Mouse (Mus musculus) limb, embryonic 15.5 days (tissue): Measurements from ENCODE around the gene Hephl1. TPM values are rescaled to one million over a fixed set of nuclear protein-coding genes. Genes with fewer than 3 reads are reported as not detected.

Source experiments
- ATAC-seq: fragments of 200-750 bp; cut with Nextera tagmentation; 2 replicates; pipeline ENCODE4 v1.8.0; 2017; ENCODE audit warnings: low read depth, moderate TSS enrichment; ENCODE audit not compliant: insufficient number of reproducible peaks, low FRiP score, low TSS enrichment
- H3K27ac ChIP-seq: fragments of 300-500 bp; sonication (generic); 2 replicates; pipeline ENCODE4 v1.5.1; 2015; ENCODE audit warnings: moderate library complexity, mild to moderate bottlenecking, inconsistent platforms
- H3K27me3 ChIP-seq: fragments of 300-500 bp; sonication (generic); 2 replicates; pipeline ENCODE4 v1.6.1; 2015; ENCODE audit warnings: inconsistent platforms
- H3K36me3 ChIP-seq: fragments of 300-500 bp; sonication (generic); 2 replicates; pipeline ENCODE4 v1.6.1; 2015; ENCODE audit warnings: inconsistent platforms
- H3K4me1 ChIP-seq: fragments of 300-500 bp; sonication (generic); 2 replicates; pipeline ENCODE4 v1.6.1; 2015; ENCODE audit warnings: inconsistent platforms
- H3K4me2 ChIP-seq: fragments of 300-500 bp; sonication (generic); 2 replicates; pipeline ENCODE4 v1.6.1; 2015; ENCODE audit warnings: mild to moderate bottlenecking, inconsistent platforms
- H3K4me3 ChIP-seq: fragments of 300-500 bp; sonication (generic); 2 replicates; pipeline ENCODE4 v1.5.1; 2015; ENCODE audit warnings: mild to moderate bottlenecking, inconsistent platforms
- H3K9ac ChIP-seq: fragments of 300-500 bp; sonication (generic); 2 replicates; pipeline ENCODE4 v1.6.1; 2015; ENCODE audit warnings: inconsistent platforms
- H3K9me3 ChIP-seq: fragments of 300-500 bp; sonication (generic); 2 replicates; pipeline ENCODE4 v1.6.1; 2016; ENCODE audit warnings: inconsistent platforms
- WGBS: fragments of 180-500 bp; shearing (Covaris S2); methylation state at CpG from one replicate; pipeline ENCODE4 v1.1.7; 2015; 5-methylcytosine and 5-hydroxymethylcytosine counted together
- polyA plus RNA-seq: library from polyadenylated mRNA; unstranded; fragments of >200 nt; fragmentation: Nextera tagmentation; extraction: Ambion mirVana; gene quantifications from 2 replicates; pipeline ENCODE4 v1.2.1, GENCODE M21; 2015

The Hephl1 gene
- polyA plus RNA-seq = 0.17 and 0.36 TPM in 2 replicates

DNA sequence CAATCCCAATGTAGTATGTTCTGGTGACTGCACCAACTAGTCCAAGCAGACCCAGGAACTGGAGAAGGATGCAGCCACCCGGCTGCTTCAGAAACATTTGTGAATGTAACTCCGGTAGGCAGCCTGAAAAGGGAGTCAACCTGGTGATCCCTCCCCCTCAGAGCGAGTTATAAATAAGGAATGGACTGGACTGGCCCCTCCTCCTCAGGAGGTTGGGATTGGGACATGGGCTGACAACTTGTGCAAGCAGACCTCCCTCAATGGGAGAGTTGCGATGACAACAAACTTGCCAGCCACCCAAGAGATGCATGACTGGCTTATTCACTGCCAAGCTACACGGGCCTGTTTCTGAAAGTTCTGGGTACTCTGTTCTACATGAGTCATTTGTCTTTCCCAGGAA lies at the start of gene Hephl1:
Hephl1 (minus strand) TSS at position 101 of the 400 bp plus-strand sequence.
- Histone ChIP-seq H3K9ac (no peak within 1 kb of the TSS), H3K36me3 (no peaks in the 10 kb centered on the region), H3K27ac (no peak within 1 kb of the TSS), H3K4me2 (no peak within 1 kb of the TSS), H3K4me3 (no peak within 1 kb of the TSS), H3K4me1 (no peaks in the 10 kb centered on the region), H3K9me3 (no peaks in the 10 kb centered on the region), H3K27me3 (no peaks in the 10 kb centered on the region)
- WGBS = 86% methylated on average over 5 of the region's 5 CpGs
- no peak for ATAC-seq

DNA sequence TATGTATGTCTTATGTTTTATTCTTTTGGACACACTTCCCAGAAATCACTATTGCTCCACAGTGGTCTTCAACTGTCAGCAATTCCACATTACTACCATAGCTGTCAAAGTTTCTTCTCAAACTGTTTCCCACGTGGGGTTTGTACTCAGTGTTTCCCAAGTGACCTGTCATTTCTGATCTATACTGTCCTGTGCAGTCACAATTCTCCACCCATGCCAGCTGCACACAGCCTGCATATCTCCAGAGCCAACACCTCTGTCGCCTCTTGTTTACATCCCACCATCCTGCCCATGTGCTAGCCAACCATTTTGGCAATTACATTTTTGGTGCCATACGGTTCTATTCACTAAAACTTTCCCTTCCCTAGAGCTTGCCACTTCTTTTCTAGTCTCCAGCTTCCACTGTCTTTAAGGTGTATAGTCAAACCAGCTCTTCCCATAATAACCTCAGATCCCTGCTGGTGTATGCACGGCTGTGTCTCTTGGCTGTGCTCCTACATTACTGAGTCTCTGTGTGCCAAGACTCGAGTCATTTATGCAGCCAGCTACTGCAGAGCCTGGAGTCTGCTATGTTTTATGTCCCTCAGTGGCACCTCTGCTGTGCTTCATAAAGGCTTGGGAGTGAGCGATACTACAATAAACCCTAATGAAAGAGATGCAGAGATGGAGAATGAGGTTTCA lies 37.5 kb upstream of the Hephl1 start:
- H3K36me3 ChIP-seq = no peaks in the 10 kb centered on the region
- H3K9ac ChIP-seq = no peak overlapping the region
- no peak overlapping the region for H3K4me2 ChIP-seq
- ATAC-seq = no peak
- H3K9me3 ChIP-seq = no peaks in the 10 kb centered on the region
- no peak overlapping the region for H3K27ac ChIP-seq
- 58% methylated on average over 6 of the region's 6 CpGs for WGBS
- H3K4me1 ChIP-seq = no peaks in the 10 kb centered on the region
- H3K4me3 ChIP-seq = no peak overlapping the region
- H3K27me3 ChIP-seq = no peaks in the 10 kb centered on the region

DNA sequence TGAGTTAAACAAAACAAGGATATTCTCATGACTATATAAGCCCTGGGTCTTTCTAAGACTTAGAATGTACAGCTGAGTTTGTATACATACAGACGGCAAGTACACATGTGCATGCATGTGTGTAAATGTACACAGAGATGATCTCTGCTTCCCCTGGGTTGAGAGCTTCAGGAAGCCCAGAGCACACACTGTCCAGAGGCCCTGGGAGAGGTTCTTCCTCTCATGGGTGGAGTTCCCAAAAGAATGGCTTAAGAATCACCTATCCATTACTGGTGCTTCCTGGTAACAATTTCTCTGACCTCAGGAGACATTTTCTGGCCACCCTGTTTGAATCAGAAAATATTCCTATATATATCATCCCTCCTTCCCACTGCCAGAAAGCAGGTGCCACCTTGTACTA lies 28.6 kb upstream of the Hephl1 start:
- Histone ChIP-seq H3K4me2 (no peak overlapping the region), H3K27ac (no peak overlapping the region), H3K9me3 (no peaks in the 10 kb centered on the region), H3K4me1 (no peaks in the 10 kb centered on the region), H3K4me3 (no peak overlapping the region), H3K36me3 (no peaks in the 10 kb centered on the region), H3K9ac (no peak overlapping the region), H3K27me3 (no peaks in the 10 kb centered on the region)
- 93% methylated on average over 1 of the region's 1 CpGs for WGBS
- no peak for ATAC-seq

DNA sequence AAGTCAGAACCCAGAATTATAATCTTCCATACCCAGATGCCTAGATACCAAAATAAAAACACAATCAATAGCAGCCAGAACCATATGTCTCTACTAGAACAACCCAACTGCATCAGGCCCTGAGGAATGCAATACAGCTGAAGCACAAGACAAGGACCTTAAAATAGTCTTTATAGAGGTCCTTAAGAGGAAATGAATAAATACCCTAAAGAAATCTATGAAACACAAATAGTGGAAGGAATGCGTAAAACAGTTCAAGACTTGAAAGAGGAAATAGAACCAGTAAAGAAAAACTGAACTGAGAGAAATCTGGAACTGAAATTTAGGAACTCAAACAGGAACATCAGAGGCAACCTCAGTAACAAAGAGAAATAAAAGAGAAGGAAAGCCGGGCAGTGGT lies 14.0 kb upstream of the Hephl1 start:
- Histone ChIP-seq H3K4me1 (no peaks in the 10 kb centered on the region), H3K9ac (no peak overlapping the region), H3K9me3 (no peaks in the 10 kb centered on the region), H3K36me3 (no peaks in the 10 kb centered on the region), H3K4me3 (no peak overlapping the region), H3K27me3 (no peaks in the 10 kb centered on the region), H3K27ac (no peak overlapping the region), H3K4me2 (no peak overlapping the region)
- 91% methylated on average over 2 of the region's 2 CpGs for WGBS
- ATAC-seq = no peak

DNA sequence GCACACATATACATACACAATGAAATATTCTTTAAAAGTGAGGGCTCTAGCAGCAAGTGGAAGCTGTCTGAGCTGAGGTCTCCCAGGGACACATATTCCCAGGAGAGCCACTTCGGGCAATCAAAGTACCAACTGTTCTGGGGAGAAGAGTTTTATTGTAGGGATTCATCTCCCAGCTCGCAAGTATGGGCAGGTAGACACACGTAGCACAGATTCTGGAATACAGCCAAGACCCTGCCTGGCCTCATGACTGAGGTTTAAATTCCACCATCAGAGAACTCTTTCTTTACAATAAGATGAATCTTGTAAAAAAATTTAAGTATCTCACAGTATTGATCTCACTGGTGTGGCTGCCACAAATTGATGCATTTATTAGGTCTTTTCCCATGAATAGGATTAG lies 10.5 kb upstream of the Hephl1 start:
- H3K27me3 ChIP-seq = no peaks in the 10 kb centered on the region
- no peak overlapping the region for H3K4me2 ChIP-seq
- 48% methylated on average over 3 of the region's 3 CpGs for WGBS
- no peaks in the 10 kb centered on the region for H3K9me3 ChIP-seq
- H3K27ac ChIP-seq = no peak overlapping the region
- H3K9ac ChIP-seq = no peak overlapping the region
- H3K4me1 ChIP-seq = no peaks in the 10 kb centered on the region
- H3K36me3 ChIP-seq = no peaks in the 10 kb centered on the region
- H3K4me3 ChIP-seq = no peak overlapping the region
- ATAC-seq = no peak

DNA sequence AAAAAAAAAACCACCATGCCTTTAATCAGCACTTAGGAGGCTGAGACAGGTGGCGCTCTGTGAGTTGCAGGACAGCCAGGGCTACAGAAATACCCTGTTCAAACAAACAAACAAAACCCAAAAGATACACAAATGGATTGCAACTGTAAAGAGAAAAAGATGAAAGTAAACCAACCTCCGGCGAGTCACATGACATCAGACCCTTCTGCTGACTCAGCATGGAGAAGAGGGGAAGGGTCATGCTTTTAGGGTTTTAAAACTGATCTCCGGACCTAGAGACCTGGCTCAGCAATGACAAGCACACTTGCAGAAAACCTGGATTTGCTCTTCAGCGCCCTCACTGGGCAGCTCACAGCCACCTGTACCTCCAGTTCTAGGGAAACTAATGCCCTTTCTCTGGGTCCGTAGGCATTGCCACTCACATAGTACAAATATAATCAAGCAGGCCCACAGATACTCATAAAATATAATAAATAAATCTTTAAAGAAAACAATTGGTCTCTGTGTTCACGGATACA lies 9.0 kb upstream of the Hephl1 start:
- H3K4me1 ChIP-seq = no peaks in the 10 kb centered on the region
- no peak for ATAC-seq
- no peaks in the 10 kb centered on the region for H3K36me3 ChIP-seq
- H3K9ac ChIP-seq = no peak overlapping the region
- H3K9me3 ChIP-seq = no peaks in the 10 kb centered on the region
- no peaks in the 10 kb centered on the region for H3K27me3 ChIP-seq
- no peak overlapping the region for H3K4me3 ChIP-seq
- H3K27ac ChIP-seq = no peak overlapping the region
- H3K4me2 ChIP-seq = no peak overlapping the region
- 48% methylated on average over 7 of the region's 7 CpGs for WGBS

DNA sequence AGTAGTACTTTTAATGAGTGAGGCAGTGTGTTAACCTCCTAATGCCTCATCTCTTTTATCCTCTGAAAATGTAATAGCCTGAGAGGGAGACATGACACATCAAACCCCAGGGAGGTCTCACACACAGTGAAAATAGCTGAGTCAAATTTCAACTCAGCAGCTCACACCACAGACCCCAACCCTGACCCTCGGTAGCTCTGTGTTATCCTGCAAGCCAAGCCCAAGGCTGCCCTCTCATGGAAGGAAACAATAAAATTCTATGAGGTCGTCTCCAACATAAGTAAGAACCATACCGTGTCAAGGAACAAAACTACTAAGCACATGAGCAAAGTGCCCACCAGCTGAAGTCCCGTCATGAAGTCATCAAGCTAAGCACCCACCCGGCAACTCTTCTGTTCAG lies 8.3 kb upstream of the Hephl1 start:
- no peaks in the 10 kb centered on the region for H3K4me1 ChIP-seq
- H3K27me3 ChIP-seq = no peaks in the 10 kb centered on the region
- WGBS = 45% methylated on average over 5 of the region's 5 CpGs
- H3K36me3 ChIP-seq = no peaks in the 10 kb centered on the region
- H3K4me3 ChIP-seq = no peak overlapping the region
- no peak for ATAC-seq
- H3K4me2 ChIP-seq = no peak overlapping the region
- H3K27ac ChIP-seq = no peak overlapping the region
- no peak overlapping the region for H3K9ac ChIP-seq
- no peaks in the 10 kb centered on the region for H3K9me3 ChIP-seq

DNA sequence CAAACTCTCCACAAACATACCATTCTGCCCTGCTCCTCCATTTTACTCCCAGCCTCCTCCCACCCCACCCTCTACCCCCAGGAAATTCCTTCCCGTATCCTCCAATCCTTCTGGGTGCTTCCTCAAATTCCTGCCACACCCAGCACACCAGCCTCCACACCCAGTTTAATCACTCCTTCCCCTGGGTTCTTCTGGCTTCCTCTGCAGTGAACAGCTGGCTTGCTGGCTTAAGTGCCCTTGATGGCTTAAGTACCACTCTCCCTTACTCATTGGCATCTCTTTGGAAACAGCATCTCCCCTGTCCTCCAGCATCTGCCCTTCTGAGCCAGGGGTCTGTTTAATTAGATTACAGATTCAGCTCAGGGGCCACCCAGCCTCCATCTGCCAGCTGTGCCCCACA lies 7.6 kb upstream of the Hephl1 start:
- H3K36me3 ChIP-seq = no peaks in the 10 kb centered on the region
- H3K27me3 ChIP-seq = no peaks in the 10 kb centered on the region
- H3K9ac ChIP-seq = no peak overlapping the region
- H3K4me3 ChIP-seq = no peak overlapping the region
- H3K4me1 ChIP-seq = no peaks in the 10 kb centered on the region
- WGBS = 45% methylated on average over 1 of the region's 1 CpGs
- no peak overlapping the region for H3K27ac ChIP-seq
- no peaks in the 10 kb centered on the region for H3K9me3 ChIP-seq
- no peak for ATAC-seq
- H3K4me2 ChIP-seq = no peak overlapping the region

DNA sequence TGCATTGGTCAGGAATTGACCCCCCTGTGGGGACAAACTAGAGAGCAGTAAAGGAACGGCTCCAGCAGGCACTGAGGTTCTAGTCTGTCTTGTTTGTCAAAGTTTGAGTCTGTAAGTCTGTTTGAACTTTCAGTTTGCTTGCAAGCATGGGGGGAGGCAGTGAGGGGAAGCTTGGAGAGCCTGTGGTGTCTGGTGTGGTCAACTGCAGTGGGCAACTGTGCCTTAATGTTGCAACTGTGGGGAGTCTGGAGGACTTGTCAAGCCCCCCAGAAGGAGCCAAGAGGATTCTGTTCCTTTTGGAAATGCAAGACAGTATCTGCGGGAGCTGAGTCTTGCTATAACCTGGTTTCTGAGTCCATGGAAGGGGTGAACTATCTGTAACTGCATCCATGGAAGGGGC lies 4.3 kb upstream of the Hephl1 start:
- Histone ChIP-seq H3K9me3 (no peaks in the 10 kb centered on the region), H3K27ac (no peak overlapping the region), H3K36me3 (no peaks in the 10 kb centered on the region), H3K27me3 (no peaks in the 10 kb centered on the region), H3K4me1 (no peaks in the 10 kb centered on the region), H3K4me2 (no peak overlapping the region), H3K4me3 (no peak overlapping the region), H3K9ac (no peak overlapping the region)
- ATAC-seq = no peak
- WGBS = 82% methylated on average over 2 of the region's 2 CpGs

DNA sequence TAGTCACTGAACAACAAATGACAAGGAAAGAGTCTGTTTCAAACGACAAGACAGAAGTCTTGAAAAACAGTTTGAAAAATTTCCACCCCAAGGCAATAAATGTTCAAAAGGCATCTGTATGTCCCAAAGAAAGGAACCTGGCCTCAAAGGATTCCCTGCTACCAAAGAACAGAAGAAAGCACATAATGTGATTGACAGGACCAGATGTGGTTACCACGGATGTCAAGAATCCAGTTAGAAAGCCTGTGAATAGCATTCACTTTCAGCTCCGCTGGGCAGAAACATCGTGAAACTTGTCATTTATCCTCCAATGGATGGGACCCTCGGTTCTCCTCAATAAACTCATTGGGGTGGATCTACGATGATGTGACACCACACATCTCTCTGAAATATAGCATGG lies 2.2 kb upstream of the Hephl1 start:
- Histone ChIP-seq H3K27ac (no peak overlapping the region), H3K27me3 (no peaks in the 10 kb centered on the region), H3K4me1 (no peaks in the 10 kb centered on the region), H3K4me2 (no peak overlapping the region), H3K4me3 (no peak overlapping the region), H3K9ac (no peak overlapping the region), H3K9me3 (no peaks in the 10 kb centered on the region), H3K36me3 (no peaks in the 10 kb centered on the region)
- WGBS = 64% methylated on average over 6 of the region's 6 CpGs
- ATAC-seq = no peak

DNA sequence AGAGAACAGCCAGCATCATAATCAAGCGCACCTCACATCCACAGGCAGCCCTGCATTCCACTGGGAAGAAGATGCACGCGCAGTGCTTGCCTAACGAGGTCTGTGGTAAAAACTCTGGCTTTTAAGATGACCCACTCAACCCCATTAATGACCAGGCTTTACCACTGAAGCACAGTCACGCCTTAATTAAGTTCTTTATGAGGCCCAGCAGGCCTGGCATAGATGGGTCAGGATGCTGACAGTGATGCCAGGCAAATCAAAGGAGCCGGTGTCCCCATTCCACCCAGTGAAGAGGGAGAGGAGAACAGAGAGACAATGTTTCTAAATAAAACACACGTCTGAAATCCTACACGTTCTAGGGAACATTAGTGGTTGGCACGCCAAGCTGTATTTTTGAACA lies 3.8 kb downstream of the Hephl1 start:
- WGBS = 70% methylated on average over 9 of the region's 9 CpGs
- no peaks in the 10 kb centered on the region for H3K36me3 ChIP-seq
- H3K9ac ChIP-seq = no peak overlapping the region
- H3K4me1 ChIP-seq = no peaks in the 10 kb centered on the region
- no peak overlapping the region for H3K4me3 ChIP-seq
- no peak for ATAC-seq
- no peak overlapping the region for H3K4me2 ChIP-seq
- H3K27me3 ChIP-seq = no peaks in the 10 kb centered on the region
- no peak overlapping the region for H3K27ac ChIP-seq
- no peaks in the 10 kb centered on the region for H3K9me3 ChIP-seq

DNA sequence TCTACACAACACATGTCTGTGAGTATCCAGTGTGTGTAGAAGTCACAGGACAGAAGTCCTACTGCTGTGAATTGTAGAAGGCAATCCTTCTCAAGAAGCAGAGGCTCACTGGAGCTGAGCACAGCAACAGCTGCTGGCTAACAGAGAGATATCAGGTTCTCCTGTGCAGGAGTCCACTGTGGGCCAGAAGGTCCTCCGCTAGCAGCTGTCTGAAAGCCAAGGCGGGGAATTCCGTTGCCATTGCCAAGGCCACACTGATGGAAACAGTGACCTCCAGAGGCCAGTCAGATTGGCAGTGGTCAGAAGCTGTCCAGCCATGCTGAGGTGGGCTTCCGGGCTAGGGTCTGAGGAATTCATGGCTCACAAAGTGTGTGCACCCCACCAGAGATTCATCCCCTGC lies 6.8 kb downstream of the Hephl1 start:
- H3K4me3 ChIP-seq = no peak overlapping the region
- no peaks in the 10 kb centered on the region for H3K27me3 ChIP-seq
- 80% methylated on average over 4 of the region's 4 CpGs for WGBS
- no peaks in the 10 kb centered on the region for H3K4me1 ChIP-seq
- ATAC-seq = peak; percentile 55; the same call in 1 of the 2 replicates
- H3K4me2 ChIP-seq = no peak overlapping the region
- H3K9me3 ChIP-seq = no peaks in the 10 kb centered on the region
- no peaks in the 10 kb centered on the region for H3K36me3 ChIP-seq
- no peak overlapping the region for H3K9ac ChIP-seq
- H3K27ac ChIP-seq = no peak overlapping the region
